11 mouse cellular contexts compared by ENCODE assay signal in the genomic region with DNA sequence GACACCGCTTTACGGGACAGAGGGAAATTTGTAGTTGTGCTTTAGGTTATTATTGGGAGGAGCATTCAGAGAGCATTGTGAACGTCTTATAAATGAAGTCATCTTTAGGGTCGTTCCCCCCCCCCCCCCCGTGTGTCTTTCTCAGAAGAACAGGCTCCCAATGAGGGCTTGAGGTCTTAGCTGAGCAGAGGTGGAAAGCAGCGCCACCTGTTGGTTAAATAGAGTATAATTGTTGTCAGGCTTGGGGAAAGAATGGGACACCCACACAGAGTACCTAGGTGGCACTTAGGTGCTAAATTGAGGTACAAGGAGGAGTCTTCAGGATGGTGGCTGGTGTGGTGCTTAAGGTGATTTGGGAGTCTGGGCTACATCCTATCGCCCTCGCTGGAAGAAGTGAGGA. TPM values are rescaled to one million over a fixed set of nuclear protein-coding genes. Genes with fewer than 3 reads are reported as not detected.
DNase-seq lines count a peak whose midpoint lies in the region; ATAC-seq lines count a peak whose summit lies in the region.
"Had no signal": no experiment of that assay in that cellular context is flagged by ENCODE, and none has a peak within 500 bp of the region (broad histone marks: within the 10 kb centered on the region; RNA-seq: fewer than 3 reads in every experiment).

No protein-coding gene starts in this region.

- H3K4me2 ChIP-seq in neural tube, embryonic 12.5 days (replicated peaks): no peak overlapping the region

- H3K27me3 ChIP-seq in neural tube, embryonic 12.5 days (replicated peaks): peaks cover 50% of the 10 kb centered on the region

- H3K36me3 ChIP-seq in neural tube, embryonic 12.5 days: no peaks in the 10 kb centered on the region
- H3K36me3 ChIP-seq: G1E had no signal

- DNase-seq in cerebellum, adult 9-10 months: peak; percentile 10
- DNase-seq in cerebellum, adult 8-10 months: no peak
- peak; percentile 66 for DNase-seq in layer of hippocampus, adult 11-12 months (ENCODE audit: low spot score)
- no peak for DNase-seq in layer of hippocampus, postnatal 25 days (ENCODE audit: extremely low spot score in 1 of 2, low spot score in 1 of 2)
- peak; percentile 70 for DNase-seq in R1 (ENCODE audit: low read depth, low spot score)
- DNase-seq in induced T-regulatory cell, adult 2 months (ENCODE audit: low read depth): peak; percentile 72

- H3K4me1 ChIP-seq in neural tube, embryonic 12.5 days: no peaks in the 10 kb centered on the region

- peak; percentile 61; the same call in 1 of the 2 replicates for ATAC-seq in neural tube, embryonic 12.5 days (ENCODE audit: low FRiP score, low read depth)
- no peak for ATAC-seq in erythroid progenitor cell, adult 5-6 weeks (replicated peaks; ENCODE audit: low FRiP score, poor library complexity, severe bottlenecking)

- H3K27ac ChIP-seq in neural tube, embryonic 12.5 days: no peak overlapping the region

- no peak overlapping the region for H3K9ac ChIP-seq in neural tube, embryonic 12.5 days

- 37% methylated on average over 8 of the region's 8 CpGs for WGBS in neural tube, embryonic 12.5 days

- peaks cover 5% of the 10 kb centered on the region; the same call in 1 of the 2 replicates for H3K9me3 ChIP-seq in neural tube, embryonic 12.5 days

- H3K4me3 ChIP-seq in neural tube, embryonic 12.5 days: no peak overlapping the region

RNA-seq across cellular contexts. Expression of a gene that starts 14.5 kb away (rescaled TPM):
- total RNA-seq in layer of hippocampus, postnatal 25 days (2021): under 1 TPM; 0.21 to 0.25 TPM
- polyA plus RNA-seq in neural tube, embryonic 12.5 days (2016; fragmentation: Nextera tagmentation; extraction: Ambion mirVana): 36.5 and 39.9 TPM in 2 replicates
- not detected in 2 replicates for total RNA-seq in erythroid progenitor cell, adult 5-6 weeks (2015; ENCODE audit: low replicate concordance)
- not detected in 2 replicates for total RNA-seq in erythroid progenitor cell, adult 5-6 weeks (2017; ENCODE audit: low replicate concordance)
- total RNA-seq: gastrocnemius, postnatal 4 days had no signal
- polyA plus RNA-seq: G1E; lung, embryonic 16.5 days had no signal

RNA-seq across cellular contexts. Expression of a gene that starts 29.9 kb away (rescaled TPM):
- 100 to 1,000 TPM; 121 to 137 TPM for total RNA-seq in layer of hippocampus, postnatal 25 days (2021)
- 38.1 and 42.3 TPM in 2 replicates for polyA plus RNA-seq in neural tube, embryonic 12.5 days (2016; fragmentation: Nextera tagmentation; extraction: Ambion mirVana)
- 1.1 and 2.9 TPM in 2 replicates for total RNA-seq in erythroid progenitor cell, adult 5-6 weeks (2015; ENCODE audit: low replicate concordance)
- total RNA-seq in erythroid progenitor cell, adult 5-6 weeks (2017; ENCODE audit: low replicate concordance): 1.9 and 2.6 TPM in 2 replicates
- total RNA-seq: G1E had no signal
- polyA plus RNA-seq: G1E had no signal

Comparison
In these comparisons a context has a peak if more than half of its experiments do, and no peak if none do; other contexts are left out.
1. DNase-seq: peak in cerebellum, adult 9-10 months (single experiment), layer of hippocampus, adult 11-12 months (single experiment), R1 (single experiment) and induced T-regulatory cell, adult 2 months (single experiment); none in cerebellum, adult 8-10 months (single experiment) and layer of hippocampus, postnatal 25 days (0 of 2).
2. RNA of a gene that starts 29.9 kb away (total RNA-seq): 121 to 137 TPM in layer of hippocampus, postnatal 25 days; 1.1 to 2.9 TPM in erythroid progenitor cell, adult 5-6 weeks; every median in the first group is over 10 times any median in the second.